Mouse (Mus musculus): Measurements from ENCODE around the gene Chtop. TPM values are rescaled to one million over a fixed set of nuclear protein-coding genes. Genes with fewer than 3 reads are reported as not detected.

The Chtop gene
- total and polyA plus RNA-seq, 3 experiments = 201 to 320 TPM; not detected in 1

- DNase-seq (ENCODE audit: low read depth, low spot score) = no peak
- no peak overlapping the region for H3K4me3 ChIP-seq (ENCODE audit: control insufficient read depth in 1 of 2, insufficient read depth in 1 of 2, low read depth in 2 of 2, low read length in 2 of 2)
- H3K79me2 ChIP-seq (ENCODE audit: control insufficient read depth, insufficient read depth, low read length, poor library complexity) = no peaks in the 10 kb centered on the region
- no peaks in the 10 kb centered on the region for H3K27me3 ChIP-seq (ENCODE audit: control insufficient read depth in 1 of 2, insufficient read depth in 2 of 2, low read length in 2 of 2)
- no peak overlapping the region for H3K27ac ChIP-seq (ENCODE audit: control insufficient read depth, low read depth, low read length)
- no peak overlapping the region for H3K9ac ChIP-seq (ENCODE audit: control insufficient read depth, low read depth, low read length, poor library complexity, severe bottlenecking)
- H3K9me3 ChIP-seq (replicated peaks; ENCODE audit: insufficient read depth, low read length) = no peaks in the 10 kb centered on the region
- no peak for TF ChIP-seq E2F4 (IDR thresholded peaks at IDR 0.05; ENCODE audit: borderline replicate concordance, low read depth, low read length)
- 0 out of 2 replicates have a peak, but pooled peaks have one; percentile 10 for TF ChIP-seq POLR2AphosphoS2 (IDR thresholded peaks at IDR 0.05; ENCODE audit: low read length)
- H3K4me1 ChIP-seq (ENCODE audit: control insufficient read depth in 1 of 2, insufficient read depth in 2 of 2, low read length in 2 of 2) = no peaks in the 10 kb centered on the region
- peaks cover 2 to 35% of the 10 kb centered on the region in 2 experiments; a peak in 3 of 4 replicates for H3K36me3 ChIP-seq (ENCODE audit: control insufficient read depth in 1 of 2, insufficient read depth in 2 of 2, low read length in 2 of 2)
Observed at GRCm38 (mm10) chr3:90497597-90497996, 11.7 kb downstream of the Chtop start.

- Histone ChIP-seq H3K79me2 (ENCODE audit: control insufficient read depth, insufficient read depth, low read length, poor library complexity) (no peaks in the 10 kb centered on the region), H3K4me1 (ENCODE audit: control insufficient read depth in 1 of 2, insufficient read depth in 2 of 2, low read length in 2 of 2) (peaks cover 0 to 4% of the 10 kb centered on the region in 2 experiments; a peak in 1 of 4 replicates), H3K36me3 (ENCODE audit: control insufficient read depth in 1 of 2, insufficient read depth in 2 of 2, low read length in 2 of 2) (peaks cover 3 to 20% of the 10 kb centered on the region in 2 experiments), H3K9me3 (replicated peaks; ENCODE audit: insufficient read depth, low read length) (no peaks in the 10 kb centered on the region), H3K4me3 (ENCODE audit: control insufficient read depth in 1 of 2, insufficient read depth in 1 of 2, low read depth in 2 of 2, low read length in 2 of 2) (no peak overlapping the region), H3K9ac (ENCODE audit: control insufficient read depth, low read depth, low read length, poor library complexity, severe bottlenecking) (no peak overlapping the region), H3K27ac (ENCODE audit: control insufficient read depth, low read depth, low read length) (no peak overlapping the region), H3K27me3 (ENCODE audit: control insufficient read depth in 1 of 2, insufficient read depth in 2 of 2, low read length in 2 of 2) (no peaks in the 10 kb centered on the region)
- DNase-seq (ENCODE audit: low read depth, low spot score) = no peak
- TF ChIP-seq POLR2AphosphoS2 (IDR thresholded peaks at IDR 0.05; ENCODE audit: low read length) (peak; percentile 69; the same call in 1 of the 2 replicates), E2F4 (IDR thresholded peaks at IDR 0.05; ENCODE audit: borderline replicate concordance, low read depth, low read length) (no peak)
Observed at GRCm38 (mm10) chr3:90495850-90496525, 13.3 kb downstream of the Chtop start.

- no peaks in the 10 kb centered on the region for H3K9me3 ChIP-seq (replicated peaks; ENCODE audit: insufficient read depth, low read length)
- no peak overlapping the region for H3K27ac ChIP-seq (ENCODE audit: control insufficient read depth, low read depth, low read length)
- TF ChIP-seq GATA1 (IDR thresholded peaks at IDR 0.05; ENCODE audit: low read depth, low read length) (no peak), MEF2A (IDR thresholded peaks at IDR 0.05; ENCODE audit: extremely low read depth, insufficient replicate concordance, low read depth, low read length, poor library complexity, severe bottlenecking) (no peak), JUND (IDR thresholded peaks at IDR 0.05; ENCODE audit: low read depth, low read length) (no peak), USF1 (IDR thresholded peaks at IDR 0.05; ENCODE audit: low read depth, low read length) (no peak), NELFE (IDR thresholded peaks at IDR 0.05; ENCODE audit: low read depth, low read length) (no peak), MXI1 (IDR thresholded peaks at IDR 0.05; ENCODE audit: low read depth, low read length) (no peak), MYB (IDR thresholded peaks at IDR 0.05; ENCODE audit: low read depth, low read length) (no peak), CHD1 (IDR thresholded peaks at IDR 0.05; ENCODE audit: low read depth, low read length) (no peak), ZNF384 (IDR thresholded peaks at IDR 0.05; ENCODE audit: low read depth, low read length) (no peak), E2F4 (IDR thresholded peaks at IDR 0.05; ENCODE audit: borderline replicate concordance, low read depth, low read length) (no peak), SMC3 (IDR thresholded peaks at IDR 0.05; ENCODE audit: low read depth, low read length) (no peak)
- H3K79me2 ChIP-seq (ENCODE audit: control insufficient read depth, insufficient read depth, low read length, poor library complexity) = peaks cover 4% of the 10 kb centered on the region
- peaks cover 3 to 11% of the 10 kb centered on the region in 2 experiments; a peak in 2 of 4 replicates for H3K4me1 ChIP-seq (ENCODE audit: control insufficient read depth in 1 of 2, insufficient read depth in 2 of 2, low read length in 2 of 2)
- no peak overlapping the region for H3K9ac ChIP-seq (ENCODE audit: control insufficient read depth, low read depth, low read length, poor library complexity, severe bottlenecking)
- no peak overlapping the region for H3K4me3 ChIP-seq (ENCODE audit: control insufficient read depth in 1 of 2, insufficient read depth in 1 of 2, low read depth in 2 of 2, low read length in 2 of 2)
- H3K36me3 ChIP-seq (ENCODE audit: control insufficient read depth in 1 of 2, insufficient read depth in 2 of 2, low read length in 2 of 2) = peaks cover 5 to 11% of the 10 kb centered on the region in 2 experiments; a peak in 3 of 4 replicates
- no peaks in the 10 kb centered on the region for H3K27me3 ChIP-seq (ENCODE audit: control insufficient read depth in 1 of 2, insufficient read depth in 2 of 2, low read length in 2 of 2)
- no peak for DNase-seq (ENCODE audit: low read depth, low spot score)
Observed at GRCm38 (mm10) chr3:90493831-90494540, 15.3 kb downstream of the Chtop start.

All from MEL (cell line).